Mouse (Mus musculus) CH12.LX (cell line): ENCODE results near the gene Gm5483. TPM values are rescaled to one million over a fixed set of nuclear protein-coding genes. Genes with fewer than 3 reads are reported as not detected.
"Not testable (repeated sequence)": the region's sequence is repeated elsewhere in the genome, so short reads cannot be mapped to it uniquely, and the experiment has no call there.

Experiments
- DNase-seq: peaks from one replicate; pipeline ENCODE4 v3.0.0-alpha.2; 2013; ENCODE audit errors: extremely low read depth
- H3K27ac ChIP-seq: 2 replicates; pipeline ENCODE4 v1.5.1; 2012; ENCODE audit warnings: low read depth, mild to moderate bottlenecking, control low read depth, moderate library complexity; ENCODE audit not compliant: insufficient read depth
- H3K27me3 ChIP-seq: replicated peaks from 2 replicates; pipeline ENCODE3; 2012; ENCODE audit warnings: inconsistent platforms
- H3K36me3 ChIP-seq, 2 experiments: replicated peaks in 1 of 2; 2 replicates each; pipeline versions ENCODE3 to v1.6.1; 2012; ENCODE audit warnings: inconsistent platforms in 1 of 2, low read length in 1 of 2, mild to moderate bottlenecking in 1 of 2, mixed read lengths in 1 of 2, moderate library complexity in 1 of 2; ENCODE audit not compliant: control insufficient read depth in 1 of 2, insufficient read depth in 1 of 2
- H3K4me1 ChIP-seq, 2 experiments: 2 replicates each; pipeline ENCODE4 v1.6.1; 2012; ENCODE audit warnings: inconsistent platforms in 1 of 2, moderate library complexity in 1 of 2; ENCODE audit not compliant: insufficient read depth in 2 of 2, control insufficient read depth in 1 of 2
- H3K4me2 ChIP-seq: 2 replicates; pipeline ENCODE4 v1.6.1; 2012; ENCODE audit warnings: low read depth, mild to moderate bottlenecking, control low read depth; ENCODE audit not compliant: poor library complexity, insufficient read depth, severe bottlenecking
- H3K4me3 ChIP-seq, 3 experiments: fragments of 150-350 bp in 1 of 3; sonication (generic) in 1 of 3; replicated peaks in 1 of 3; 2 replicates each; pipeline versions ENCODE3 to v1.5.1; 2011 to 2012; ENCODE audit warnings: low read depth in 2 of 3, low read length in 2 of 3, mild to moderate bottlenecking in 2 of 3, moderate library complexity in 2 of 3, control low read depth in 1 of 3, improper control_type of control experiment in 1 of 3, inconsistent platforms in 1 of 3, mixed read lengths in 1 of 3; ENCODE audit not compliant: poor library complexity in 1 of 3
- H3K79me2 ChIP-seq: replicated peaks from 2 replicates; pipeline ENCODE4 v1.6.1; 2012; ENCODE audit warnings: mild to moderate bottlenecking, moderate library complexity; ENCODE audit not compliant: control insufficient read depth, poor library complexity, insufficient read depth, severe bottlenecking; ENCODE audit errors: extremely low read depth
- H3K9ac ChIP-seq: 2 replicates; pipeline ENCODE4 v1.6.1; 2012; ENCODE audit warnings: low read depth, mild to moderate bottlenecking, control low read depth, moderate library complexity; ENCODE audit not compliant: insufficient read depth
- H3K9me3 ChIP-seq: replicated peaks from 2 replicates; pipeline ENCODE3; 2012; ENCODE audit warnings: low read length, inconsistent platforms, mixed read lengths
- CHD1 ChIP-seq: IDR thresholded peaks from 2 replicates; pipeline ENCODE4 v1.6.1; 2012; ENCODE audit warnings: low read depth, low read length, improper control_type of control experiment, inconsistent platforms
- ELF1 ChIP-seq: IDR thresholded peaks from 2 replicates; pipeline ENCODE4 v1.6.1; 2014; ENCODE audit warnings: low read depth, mild to moderate bottlenecking, inconsistent platforms, low read length, improper control_type of control experiment
- EP300 ChIP-seq: IDR thresholded peaks from 2 replicates; pipeline ENCODE4 v1.6.1; 2011; ENCODE audit warnings: low read length, improper control_type of control experiment
- JUN ChIP-seq: IDR thresholded peaks from 2 replicates; pipeline ENCODE4 v1.6.1; 2011; ENCODE audit warnings: low read depth, mild to moderate bottlenecking, low read length, improper control_type of control experiment, moderate library complexity; ENCODE audit not compliant: insufficient read depth
- MYC ChIP-seq: IDR thresholded peaks from 2 replicates; pipeline ENCODE4 v1.6.1; 2011; ENCODE audit warnings: low read depth, mild to moderate bottlenecking, improper control_type of control experiment, low read length
- NELFE ChIP-seq: IDR thresholded peaks from 2 replicates; pipeline ENCODE4 v1.6.1; 2011; ENCODE audit warnings: low read depth, low read length, improper control_type of control experiment
- dilution Hi-C: fragments of 300-500 bp; cut with MboI; formaldehyde crosslinking; loops from 2 replicates; pipeline ENCODE4 v1.14.3; 2020; ENCODE audit warnings: low sequenced_read_pairs; ENCODE audit not compliant: extremely low pct_unique_long_range_greater_than_20kb, extremely low pct_ligation_motif_present
- in situ Hi-C: fragments of 300-500 bp; cut with MboI; formaldehyde crosslinking; loops from 3 replicates; pipeline ENCODE4 v1.14.3; 2019; ENCODE audit warnings: low sequenced_read_pairs, low pct_ligation_motif_present, low pct_unique_long_range_greater_than_20kb, mixed read lengths
- polyA plus RNA-seq: library from polyadenylated mRNA; unstranded; fragments of >175 nt; gene quantifications from 2 replicates; pipeline ENCODE4 v1.2.1, GENCODE M21; 2012; ENCODE audit warnings: low read depth; ENCODE audit not compliant: insufficient read length
- total RNA-seq, 2 experiments: library from RNA; depleted of rRNA; stranded (reverse); fragments of 300-350 nt in 1 of 2; fragments of >200 nt in 1 of 2; gene quantifications; 2 replicates each; pipeline ENCODE4 v1.2.3; 2012 to 2014

Gene Gm5483
- total and polyA plus RNA-seq, 3 experiments: 0.47 TPM; not detected in 2

DNA sequence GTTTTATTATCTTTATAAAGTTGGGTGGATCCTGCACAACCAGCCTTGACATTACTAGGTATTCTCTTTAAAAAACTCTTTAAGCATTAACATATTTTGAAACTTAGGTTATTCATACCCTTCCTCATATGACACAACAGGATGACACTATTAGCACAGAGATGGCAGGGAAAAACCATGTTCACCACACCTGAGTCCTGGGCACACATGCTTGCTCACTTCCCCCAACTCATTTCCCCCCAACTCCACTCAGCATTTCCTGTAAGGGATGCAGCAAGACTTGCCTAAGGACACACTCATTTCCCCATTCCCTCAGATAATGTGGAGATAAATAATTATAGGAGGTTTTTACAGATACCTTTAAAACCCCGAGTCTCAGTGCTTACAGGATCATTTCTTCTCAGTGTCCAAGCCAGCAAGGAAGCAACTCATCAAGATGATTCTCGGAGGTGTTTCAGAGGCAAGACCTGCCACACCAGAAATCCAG lies 26.0 kb downstream of the Gm5483 start, which contains the start of gene Gm5416:
Gm5416 (plus strand) TSS at position 437 of the 487 bp plus-strand sequence.
- TF ChIP-seq CHD1 (no peak), JUN (no peak), EP300 (0 out of 2 replicates have a peak, but pooled peaks have one; percentile 13), MYC (no peak)
- Histone ChIP-seq H3K27me3 (no peaks in the 10 kb centered on the region), H3K36me3 (no peaks in the 10 kb centered on the region), H3K9ac (no peak within 1 kb of the TSS), H3K4me2 (no peak within 1 kb of the TSS), H3K4me1 (peaks cover 0 to 9% of the 10 kb centered on the region in 2 experiments; a peak in 2 of 4 replicates), H3K4me3 (no peak within 1 kb of the TSS), H3K27ac (no peak within 1 kb of the TSS), H3K79me2 (no peaks in the 10 kb centered on the region), H3K9me3 (no peaks in the 10 kb centered on the region)
- in situ Hi-C loops: no loop called here
- peak; percentile 15 for DNase-seq
- dilution Hi-C loops: no loop called here

- H3K36me3 ChIP-seq, H3K27me3 ChIP-seq, H3K9me3 ChIP-seq, H3K27ac ChIP-seq, in situ Hi-C loops, H3K79me2 ChIP-seq, H3K9ac ChIP-seq, dilution Hi-C loops, H3K4me1 ChIP-seq: not testable (repeated sequence)
- TF ChIP-seq ELF1 (peak; percentile 43), NELFE (peak; percentile 36)
- H3K4me2 ChIP-seq: peak within 1 kb of the TSS; percentile 51
- DNase-seq: peak; percentile 27
- H3K4me3 ChIP-seq: peak within 1 kb of the TSS; percentile 58 to 63 (median 59)
These were observed 37.2 kb downstream of the Gm5483 start, which contains the start of gene 2010005H15Rik for GRCm38 (mm10) chr16:36221168-36221567. Gene 2010005H15Rik (plus strand): TSS chr16:36221468.

Other genes starting within 250 kb of the Gm5483 start
- gene Parp9, start 245.7 kb upstream of the Gm5483 start, total RNA-seq (2012; rRNA removed): 26.1 and 30.3 TPM in 2 replicates
- gene Parp9, start 245.7 kb upstream of the Gm5483 start, total RNA-seq (2014; rRNA removed): 53.1 and 56.9 TPM in 2 replicates
- gene Parp9, start 245.7 kb upstream of the Gm5483 start, polyA plus RNA-seq: 33.2 and 34.3 TPM in 2 replicates
- gene Dtx3l, start 245.1 kb upstream of the Gm5483 start, total RNA-seq (2012; rRNA removed): 10.7 and 14.4 TPM in 2 replicates
- 20.4 and 21.1 TPM in 2 replicates for gene Dtx3l, start 245.1 kb upstream of the Gm5483 start, total RNA-seq (2014; rRNA removed)
- gene Dtx3l, start 245.1 kb upstream of the Gm5483 start, polyA plus RNA-seq: 12.8 and 17.4 TPM in 2 replicates
- gene Kpna1, start 205.5 kb upstream of the Gm5483 start, total RNA-seq (2012; rRNA removed): 22.1 and 29.8 TPM in 2 replicates
- 57.9 and 66.6 TPM in 2 replicates for gene Kpna1, start 205.5 kb upstream of the Gm5483 start, total RNA-seq (2014; rRNA removed)
- 63.9 and 74.1 TPM in 2 replicates for gene Kpna1, start 205.5 kb upstream of the Gm5483 start, polyA plus RNA-seq
- gene Wdr5b, start 143.0 kb upstream of the Gm5483 start, total RNA-seq (2012; rRNA removed): 5.9 and 8.4 TPM in 2 replicates
- 7.4 and 8.0 TPM in 2 replicates for gene Wdr5b, start 143.0 kb upstream of the Gm5483 start, total RNA-seq (2014; rRNA removed)
- gene Wdr5b, start 143.0 kb upstream of the Gm5483 start, polyA plus RNA-seq: 5.4 and 6.2 TPM in 2 replicates
- 208 and 419 TPM in 2 replicates for gene Fam162a, start 112.6 kb upstream of the Gm5483 start, total RNA-seq (2012; rRNA removed)
- gene Fam162a, start 112.6 kb upstream of the Gm5483 start, total RNA-seq (2014; rRNA removed): 358 and 369 TPM in 2 replicates
- 172 and 204 TPM in 2 replicates for gene Fam162a, start 112.6 kb upstream of the Gm5483 start, polyA plus RNA-seq
- gene Ccdc58, start 112.5 kb upstream of the Gm5483 start, total RNA-seq (2012; rRNA removed): 274 and 280 TPM in 2 replicates
- 545 and 591 TPM in 2 replicates for gene Ccdc58, start 112.5 kb upstream of the Gm5483 start, total RNA-seq (2014; rRNA removed)
- 188 and 214 TPM in 2 replicates for gene Ccdc58, start 112.5 kb upstream of the Gm5483 start, polyA plus RNA-seq
- not detected in 2 replicates for gene Csta1, start 53.0 kb upstream of the Gm5483 start, total RNA-seq (2012; rRNA removed)
- not detected in 2 replicates for gene Csta1, start 53.0 kb upstream of the Gm5483 start, total RNA-seq (2014; rRNA removed)
- gene Csta1, start 53.0 kb upstream of the Gm5483 start, polyA plus RNA-seq: not detected in 2 replicates
- gene Stfa2l1, start 27.4 kb upstream of the Gm5483 start, total RNA-seq (2012; rRNA removed): not detected in 2 replicates
- not detected in 2 replicates for gene Stfa2l1, start 27.4 kb upstream of the Gm5483 start, total RNA-seq (2014; rRNA removed)
- not detected in 2 replicates for gene Stfa2l1, start 27.4 kb upstream of the Gm5483 start, polyA plus RNA-seq
- not detected in 2 replicates for gene Gm5416, start 26.2 kb downstream of the Gm5483 start, total RNA-seq (2012; rRNA removed)
- not detected in 2 replicates for gene Gm5416, start 26.2 kb downstream of the Gm5483 start, total RNA-seq (2014; rRNA removed)
- gene Gm5416, start 26.2 kb downstream of the Gm5483 start, polyA plus RNA-seq: not detected in 2 replicates
- 15.6 and 20.9 TPM in 2 replicates for gene 2010005H15Rik, start 37.3 kb downstream of the Gm5483 start, total RNA-seq (2012; rRNA removed)
- 71.5 and 84.2 TPM in 2 replicates for gene 2010005H15Rik, start 37.3 kb downstream of the Gm5483 start, total RNA-seq (2014; rRNA removed)
- 43.1 and 54.7 TPM in 2 replicates for gene 2010005H15Rik, start 37.3 kb downstream of the Gm5483 start, polyA plus RNA-seq
- not detected in 2 replicates for gene Stfa1, start 92.7 kb downstream of the Gm5483 start, total RNA-seq (2012; rRNA removed)
- gene Stfa1, start 92.7 kb downstream of the Gm5483 start, total RNA-seq (2014; rRNA removed): 0.79 and 1.3 TPM in 2 replicates
- 0.68 and 1.0 TPM in 2 replicates for gene Stfa1, start 92.7 kb downstream of the Gm5483 start, polyA plus RNA-seq
- not detected in 2 replicates for gene BC117090, start 150.1 kb downstream of the Gm5483 start, total RNA-seq (2012; rRNA removed)
- gene BC117090, start 150.1 kb downstream of the Gm5483 start, total RNA-seq (2014; rRNA removed): not detected in 2 replicates
- gene BC117090, start 150.1 kb downstream of the Gm5483 start, polyA plus RNA-seq: not detected in 2 replicates
- gene BC100530, start 183.5 kb downstream of the Gm5483 start, total RNA-seq (2012; rRNA removed): not detected in 2 replicates
- gene BC100530, start 183.5 kb downstream of the Gm5483 start, total RNA-seq (2014; rRNA removed): not detected in 2 replicates
- not detected in 2 replicates for gene BC100530, start 183.5 kb downstream of the Gm5483 start, polyA plus RNA-seq
- gene Stfa2, start 224.2 kb downstream of the Gm5483 start, total RNA-seq (2012; rRNA removed): not detected in 2 replicates
- not detected in 2 replicates for gene Stfa2, start 224.2 kb downstream of the Gm5483 start, total RNA-seq (2014; rRNA removed)
- not detected in 2 replicates for gene Stfa2, start 224.2 kb downstream of the Gm5483 start, polyA plus RNA-seq